Mouse (Mus musculus) forebrain, embryonic 13.5 days (tissue): ENCODE data around the gene Fbxl2. TPM values are rescaled to one million over a fixed set of nuclear protein-coding genes. Genes with fewer than 3 reads are reported as not detected.
A peak's percentile ranks its signal among the peaks of the same experiment; 100 is the strongest.
"Not testable (repeated sequence)": the region's sequence is repeated elsewhere in the genome, so short reads cannot be mapped to it uniquely, and the experiment has no call there.

Experiments used
- ATAC-seq: fragments of 200-750 bp; cut with Nextera tagmentation; 2 replicates; pipeline ENCODE4 v1.8.0; 2017
- H3K27ac ChIP-seq: fragments of 300-500 bp; sonication (generic); 2 replicates; pipeline ENCODE4 v1.5.1; 2015; ENCODE audit warnings: inconsistent platforms, mild to moderate bottlenecking, moderate library complexity
- H3K27me3 ChIP-seq: fragments of 300-500 bp; sonication (generic); 2 replicates; pipeline ENCODE4 v1.6.1; 2015; ENCODE audit warnings: mild to moderate bottlenecking, inconsistent platforms
- H3K36me3 ChIP-seq: fragments of 300-500 bp; sonication (generic); 2 replicates; pipeline ENCODE4 v1.6.1; 2015; ENCODE audit warnings: mild to moderate bottlenecking, inconsistent platforms; ENCODE audit not compliant: poor library complexity, severe bottlenecking
- H3K4me1 ChIP-seq: fragments of 300-500 bp; sonication (generic); 2 replicates; pipeline ENCODE4 v1.6.1; 2015; ENCODE audit warnings: inconsistent platforms
- H3K4me2 ChIP-seq: fragments of 300-500 bp; sonication (generic); 2 replicates; pipeline ENCODE4 v1.6.1; 2015; ENCODE audit warnings: inconsistent platforms, mild to moderate bottlenecking, moderate library complexity
- H3K4me3 ChIP-seq: fragments of 300-500 bp; sonication (generic); 2 replicates; pipeline ENCODE4 v1.5.1; 2015; ENCODE audit warnings: mild to moderate bottlenecking, inconsistent platforms
- H3K9ac ChIP-seq: fragments of 300-500 bp; sonication (generic); 2 replicates; pipeline ENCODE4 v1.6.1; 2015; ENCODE audit warnings: mild to moderate bottlenecking, inconsistent platforms
- H3K9me3 ChIP-seq: fragments of 300-500 bp; sonication (generic); replicated peaks from 2 replicates; pipeline ENCODE4 v1.6.1; 2016; ENCODE audit warnings: inconsistent platforms
- WGBS: fragments of 180-500 bp; shearing (Covaris S2); methylation state at CpG from one replicate; pipeline ENCODE4 v1.1.7; 2015; 5-methylcytosine and 5-hydroxymethylcytosine counted together
- polyA plus RNA-seq: library from polyadenylated mRNA; unstranded; fragments of >200 nt; fragmentation: Nextera tagmentation; extraction: Ambion mirVana; gene quantifications from 2 replicates; pipeline ENCODE4 v1.2.1, GENCODE M21; 2015

The Fbxl2 gene
- polyA plus RNA-seq, result 13.3 and 14.0 TPM in 2 replicates

DNA sequence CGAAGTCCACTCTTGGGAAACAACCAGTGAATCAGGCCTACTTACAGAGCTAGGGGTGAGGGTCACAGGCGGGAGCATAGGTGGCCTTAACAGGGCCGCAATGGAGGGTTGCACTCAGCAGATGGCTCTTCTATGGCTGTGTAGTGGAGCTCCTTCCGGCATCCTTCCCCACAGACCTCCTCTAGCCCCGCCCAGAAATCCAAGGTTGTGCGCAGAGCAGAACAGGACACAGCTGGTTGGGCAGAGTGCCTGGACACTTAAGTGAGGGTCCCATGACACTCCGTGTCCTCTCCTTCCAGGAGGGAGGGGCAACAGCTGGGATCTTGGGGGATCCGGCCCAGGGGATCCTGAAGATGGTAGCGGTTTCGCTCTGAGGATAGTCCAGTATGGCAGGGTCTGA is at the start of gene Fbxl2:
Gene Fbxl2 (minus strand): TSS at position 164 of the 400 bp plus-strand sequence.
- H3K27me3 ChIP-seq, result no peaks in the 10 kb centered on the region
- H3K27ac ChIP-seq, result no peak within 1 kb of the TSS
- no peak within 1 kb of the TSS for H3K4me3 ChIP-seq
- peaks cover 4% of the 10 kb centered on the region for H3K4me1 ChIP-seq
- H3K9ac ChIP-seq, result no peak within 1 kb of the TSS
- no peaks in the 10 kb centered on the region for H3K36me3 ChIP-seq
- 87% methylated on average over 10 of the region's 10 CpGs for WGBS
- no peak within 1 kb of the TSS for H3K4me2 ChIP-seq
- H3K9me3 ChIP-seq, result no peaks in the 10 kb centered on the region
- ATAC-seq, result no peak

DNA sequence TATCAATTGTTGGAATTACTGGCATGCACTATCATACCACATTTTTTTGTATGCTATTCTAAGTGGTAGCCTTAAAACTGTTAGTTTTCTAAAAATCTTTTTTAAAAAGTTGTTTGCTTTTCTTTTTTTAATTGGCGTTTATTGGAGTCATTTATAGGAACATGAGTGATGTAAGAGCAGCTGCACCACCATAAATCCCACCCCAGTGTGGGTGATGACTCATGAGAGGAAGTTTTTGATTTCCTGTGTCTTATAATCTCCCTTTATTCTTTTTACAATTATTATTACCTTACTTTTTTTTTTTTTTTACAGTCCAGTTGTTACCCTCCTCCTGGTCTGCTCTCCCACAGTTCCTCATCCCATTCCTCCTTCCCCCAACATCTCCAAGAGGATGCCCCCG is 48.9 kb upstream of the Fbxl2 start:
- ATAC-seq, result no peak
- 83% methylated on average over 2 of the region's 2 CpGs for WGBS
- Histone ChIP-seq H3K27me3 (no peaks in the 10 kb centered on the region), H3K4me2 (no peak overlapping the region), H3K4me3 (no peak overlapping the region), H3K9ac (no peak overlapping the region), H3K4me1 (no peaks in the 10 kb centered on the region), H3K27ac (no peak overlapping the region), H3K36me3 (no peaks in the 10 kb centered on the region), H3K9me3 (no peaks in the 10 kb centered on the region)

DNA sequence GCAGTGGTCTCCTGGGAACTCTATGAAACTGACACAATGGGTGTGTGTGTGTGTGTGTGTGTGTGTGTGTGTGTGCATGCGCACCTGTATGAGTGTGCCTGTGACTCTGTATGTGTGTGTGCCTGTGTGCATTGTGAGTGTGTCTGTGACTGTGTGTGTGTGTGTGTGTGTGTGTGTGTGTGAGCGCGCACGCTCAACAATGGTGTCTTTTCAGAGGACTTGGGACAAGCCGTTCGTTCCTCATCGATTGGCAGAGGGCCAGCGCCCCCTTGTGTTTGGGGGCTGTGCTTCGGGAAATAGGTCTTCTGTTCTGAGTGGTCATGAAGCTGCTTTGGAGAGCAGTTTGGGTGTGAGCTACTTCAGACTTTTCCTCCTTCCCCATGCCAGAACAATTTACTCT is 46.2 kb upstream of the Fbxl2 start:
- H3K27me3 ChIP-seq, H3K4me2 ChIP-seq, H3K36me3 ChIP-seq, H3K9ac ChIP-seq, H3K9me3 ChIP-seq, H3K27ac ChIP-seq, H3K4me1 ChIP-seq, H3K4me3 ChIP-seq: not testable (repeated sequence)
- peak; percentile 57; the same call in 1 of the 2 replicates for ATAC-seq
- 13% methylated on average over 9 of the region's 9 CpGs for WGBS

DNA sequence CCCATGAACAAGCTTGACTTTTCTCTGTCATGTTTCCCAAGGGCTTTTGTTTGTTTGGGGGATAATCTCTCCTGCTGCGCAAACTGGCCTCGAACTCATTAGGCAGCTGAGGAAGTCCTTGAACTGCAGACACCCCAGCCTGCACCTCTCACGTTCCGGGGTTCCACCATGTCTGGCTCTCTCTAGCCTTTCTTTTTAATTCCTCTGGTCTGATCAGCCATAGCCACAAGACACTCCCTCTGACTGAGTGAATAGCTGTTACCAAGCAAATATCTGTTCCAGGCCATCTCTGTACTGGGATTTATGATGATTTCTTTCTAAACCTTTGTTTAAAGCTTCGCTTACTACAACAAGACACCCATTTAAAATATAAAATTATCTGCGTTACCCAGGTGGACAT is 42.9 kb upstream of the Fbxl2 start:
- not testable (repeated sequence) for H3K27ac ChIP-seq, H3K27me3 ChIP-seq, H3K9ac ChIP-seq, ATAC-seq, H3K4me2 ChIP-seq, H3K4me1 ChIP-seq, H3K9me3 ChIP-seq, H3K36me3 ChIP-seq, H3K4me3 ChIP-seq
- WGBS, result 89% methylated on average over 6 of the region's 6 CpGs

DNA sequence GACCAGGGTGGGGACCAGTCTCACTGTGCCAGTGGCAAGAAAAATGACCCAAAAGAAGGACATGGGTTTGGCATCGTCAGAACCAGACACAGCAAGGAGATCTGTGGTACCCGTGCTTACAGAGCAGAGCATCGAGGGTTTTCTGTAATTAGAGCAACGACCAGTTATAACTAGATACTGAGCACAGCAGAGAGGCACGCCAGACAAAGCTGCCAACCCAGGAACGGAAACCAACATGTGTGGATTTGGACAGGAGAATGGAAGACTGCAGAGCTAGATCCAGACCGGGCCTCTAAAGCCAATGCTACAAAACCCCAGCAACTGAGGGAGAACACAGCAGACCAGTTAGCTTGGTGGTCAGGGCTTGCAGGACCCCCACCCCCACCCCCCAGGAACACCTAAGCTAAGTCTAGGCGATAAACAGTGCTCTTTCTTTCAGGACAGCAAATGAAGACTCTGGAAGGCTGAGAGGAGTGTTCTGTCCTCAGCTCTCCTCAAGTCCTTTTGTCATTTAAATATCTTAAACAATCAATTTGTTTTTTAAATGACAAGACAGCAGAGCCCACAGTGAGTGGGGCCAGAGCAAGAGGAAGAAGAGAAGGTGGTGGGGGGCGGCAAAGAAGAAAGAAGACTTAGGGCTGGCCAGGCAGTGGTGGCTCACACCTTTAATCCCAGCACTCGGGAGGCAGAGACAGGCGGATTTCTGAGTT is 41.3 kb upstream of the Fbxl2 start:
- Histone ChIP-seq H3K9me3 (no peaks in the 10 kb centered on the region), H3K4me2 (no peak overlapping the region), H3K4me3 (no peak overlapping the region), H3K9ac (no peak overlapping the region), H3K27me3 (no peaks in the 10 kb centered on the region), H3K4me1 (no peaks in the 10 kb centered on the region), H3K27ac (no peak overlapping the region), H3K36me3 (no peaks in the 10 kb centered on the region)
- 75% methylated on average over 11 of the region's 11 CpGs for WGBS
- ATAC-seq, result no peak

DNA sequence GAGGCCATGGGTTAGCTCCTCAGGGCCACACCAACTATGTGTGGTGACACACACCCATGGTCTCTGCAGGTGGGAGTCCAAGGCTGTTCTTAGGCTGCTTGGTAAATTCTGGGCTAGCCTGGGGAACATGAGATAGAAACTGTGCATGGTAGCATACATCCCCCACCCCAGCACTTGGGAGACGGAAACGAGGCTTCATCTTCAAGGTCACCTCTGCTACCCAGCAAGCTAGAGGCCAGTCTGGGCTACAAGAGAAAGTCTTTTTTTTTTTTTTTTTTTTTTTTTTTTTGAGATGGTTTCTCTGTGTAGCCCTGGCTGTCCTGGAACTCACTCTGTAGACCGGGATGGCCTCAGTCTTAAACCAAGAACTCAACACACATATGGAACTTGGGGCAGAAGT is 40.4 kb upstream of the Fbxl2 start:
- no peaks in the 10 kb centered on the region for H3K27me3 ChIP-seq

DNA sequence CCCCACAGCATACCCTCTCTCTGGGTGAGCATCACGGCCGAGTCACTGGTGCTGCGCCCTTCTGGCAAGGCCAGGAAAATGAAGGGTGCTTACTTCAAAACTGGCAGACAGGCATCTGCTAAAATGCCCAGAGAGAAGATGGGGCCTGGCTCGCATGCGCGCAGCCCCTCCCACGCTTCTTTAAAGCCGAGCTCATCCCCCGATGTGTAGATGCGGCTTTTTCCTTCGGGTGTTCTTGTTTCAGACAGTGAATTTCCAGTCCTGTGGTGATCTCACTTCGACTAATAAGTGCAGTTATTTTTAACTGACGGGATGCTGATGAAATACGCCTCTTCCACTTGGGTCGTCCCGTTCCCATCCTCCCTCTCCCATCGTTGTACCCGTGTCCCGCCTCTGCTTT is 27.7 kb upstream of the Fbxl2 start:
- no peak overlapping the region for H3K4me3 ChIP-seq
- H3K9me3 ChIP-seq, result no peaks in the 10 kb centered on the region
- no peak overlapping the region for H3K27ac ChIP-seq
- ATAC-seq, result no peak
- WGBS, result 88% methylated on average over 19 of the region's 19 CpGs
- no peaks in the 10 kb centered on the region for H3K36me3 ChIP-seq
- no peak overlapping the region for H3K9ac ChIP-seq
- no peak overlapping the region for H3K4me2 ChIP-seq
- H3K4me1 ChIP-seq, result no peaks in the 10 kb centered on the region
- H3K27me3 ChIP-seq, result no peaks in the 10 kb centered on the region

More for the DNA sequence above, 40.4 kb upstream of the Fbxl2 start:
- Histone ChIP-seq H3K9me3 (no peaks in the 10 kb centered on the region), H3K4me2 (no peak overlapping the region), H3K27ac (no peak overlapping the region), H3K9ac (no peak overlapping the region), H3K4me1 (no peaks in the 10 kb centered on the region), H3K36me3 (no peaks in the 10 kb centered on the region), H3K4me3 (no peak overlapping the region)
- 93% methylated on average over 3 of the region's 3 CpGs for WGBS
- ATAC-seq, result no peak

DNA sequence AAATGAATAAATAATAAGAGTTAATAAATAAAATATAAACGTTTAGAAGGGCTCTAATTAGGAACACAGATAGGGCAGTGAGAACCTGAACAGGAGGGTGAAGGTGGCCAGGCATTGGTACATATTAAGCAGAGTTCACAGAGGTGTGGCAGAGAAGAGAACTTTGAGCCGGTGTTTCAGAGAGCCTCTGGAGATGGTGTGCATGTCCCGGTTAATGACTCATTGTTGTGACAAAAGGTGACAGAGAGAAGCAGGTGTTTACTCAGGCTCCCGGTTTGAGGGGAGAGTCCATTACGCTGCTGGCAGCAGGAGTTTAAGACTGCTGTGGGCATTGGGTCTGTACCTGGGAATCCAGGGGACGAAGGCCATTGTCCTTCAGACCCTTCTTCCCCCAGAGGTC is 23.4 kb upstream of the Fbxl2 start:
- H3K27me3 ChIP-seq, result no peaks in the 10 kb centered on the region
- H3K9me3 ChIP-seq, result no peaks in the 10 kb centered on the region
- H3K27ac ChIP-seq, result no peak overlapping the region
- 71% methylated on average over 6 of the region's 6 CpGs for WGBS
- no peak overlapping the region for H3K4me2 ChIP-seq
- no peaks in the 10 kb centered on the region for H3K4me1 ChIP-seq
- no peak overlapping the region for H3K4me3 ChIP-seq
- no peak overlapping the region for H3K9ac ChIP-seq
- no peaks in the 10 kb centered on the region for H3K36me3 ChIP-seq
- no peak for ATAC-seq

DNA sequence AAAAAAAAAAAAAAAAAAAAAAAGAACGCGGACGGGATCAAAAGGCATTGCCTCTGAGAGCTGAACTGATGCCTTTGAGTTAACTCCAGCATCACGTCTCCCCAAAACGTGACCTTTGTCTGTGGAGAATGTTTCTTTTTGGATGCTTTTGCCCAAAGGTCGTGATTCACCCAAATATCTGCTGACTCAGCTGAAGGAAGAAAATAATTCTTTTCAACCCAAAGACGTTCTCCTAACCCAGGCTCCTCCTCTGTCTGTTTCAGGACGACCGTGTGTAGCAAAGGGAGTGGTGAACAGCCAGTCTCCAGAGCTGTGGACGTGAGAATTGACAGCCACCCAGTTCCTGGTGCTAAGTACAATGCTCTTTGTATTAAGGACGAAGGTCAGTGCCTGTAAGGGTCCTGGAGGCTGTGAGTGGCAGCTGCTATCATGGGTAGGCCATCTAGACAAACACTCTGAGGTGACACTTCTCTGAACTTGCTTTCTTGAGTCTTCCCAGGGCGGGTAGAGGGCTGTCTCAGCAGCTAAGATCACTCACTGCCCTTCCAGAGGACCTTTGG is 22.6 kb upstream of the Fbxl2 start:
- H3K27me3 ChIP-seq, result no peaks in the 10 kb centered on the region
- H3K36me3 ChIP-seq, result no peaks in the 10 kb centered on the region
- no peak overlapping the region for H3K4me3 ChIP-seq
- no peak overlapping the region for H3K27ac ChIP-seq
- H3K9me3 ChIP-seq, result no peaks in the 10 kb centered on the region
- no peak for ATAC-seq
- H3K4me1 ChIP-seq, result no peaks in the 10 kb centered on the region
- H3K4me2 ChIP-seq, result no peak overlapping the region
- WGBS, result 61% methylated on average over 12 of the region's 12 CpGs
- no peak overlapping the region for H3K9ac ChIP-seq

DNA sequence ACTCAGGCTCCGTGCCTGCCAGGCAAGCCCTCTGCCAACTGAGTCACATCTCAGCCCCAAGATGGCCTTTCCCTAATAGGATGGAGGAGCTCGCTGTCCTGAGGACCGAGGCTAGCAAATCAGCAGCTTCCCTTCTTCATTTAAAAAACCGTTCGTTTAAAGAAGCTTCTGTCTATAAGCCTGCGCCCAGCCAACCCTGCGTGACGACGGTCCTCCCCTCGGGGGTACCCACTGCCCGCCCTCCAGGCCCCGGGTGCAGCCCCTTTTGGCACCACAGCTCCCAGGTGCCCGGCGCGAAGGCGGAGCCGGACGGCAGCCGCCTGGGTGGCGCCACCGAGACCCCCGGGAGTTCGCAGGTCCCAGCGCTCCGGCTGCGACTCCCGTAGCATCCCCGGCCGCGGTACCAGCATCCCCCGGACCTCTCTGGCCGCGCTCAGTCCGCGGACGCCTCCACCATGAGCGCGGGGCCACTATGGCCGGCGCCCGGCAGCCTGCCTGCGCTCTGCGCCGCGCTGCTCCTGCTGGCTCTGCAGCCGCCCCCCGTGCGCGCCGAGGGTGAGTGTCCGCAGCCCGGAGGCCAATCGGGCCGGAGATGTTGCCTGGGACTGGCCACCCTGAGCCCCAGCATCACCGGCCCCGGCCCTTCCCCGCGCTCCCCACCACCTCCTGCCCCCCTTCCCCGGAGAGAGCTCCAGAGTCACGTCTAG is 11.3 kb upstream of the Fbxl2 start, which contains the start of gene Susd5:
Gene Susd5 (plus strand): TSS at position 51 of the 707 bp plus-strand sequence.
- Histone ChIP-seq H3K4me1 (peaks cover 9% of the 10 kb centered on the region; the same call in 1 of the 2 replicates), H3K4me2 (peak within 1 kb of the TSS; percentile 83)
- WGBS, result under 1% methylated on average over 56 of the region's 60 CpGs

DNA sequence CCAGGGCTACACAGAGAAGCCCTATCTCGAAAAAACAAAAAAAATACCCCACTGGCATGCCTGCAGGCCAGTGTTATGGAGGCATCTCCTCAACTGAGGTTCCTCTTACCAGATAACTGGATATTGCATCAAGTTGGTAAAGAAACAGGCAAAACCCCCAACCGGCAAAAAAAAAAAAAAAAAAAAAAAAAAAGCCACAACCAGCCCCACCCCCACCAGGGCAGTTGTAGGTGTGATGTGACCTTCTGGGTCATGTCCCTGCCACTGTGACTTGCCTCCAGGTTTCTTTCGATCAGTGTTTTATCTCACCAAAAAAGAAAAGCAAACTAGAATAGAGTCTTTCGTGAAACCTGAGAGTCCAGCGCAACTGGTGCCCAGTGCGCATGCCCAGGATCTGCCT is 6.9 kb upstream of the Fbxl2 start:
- H3K27ac ChIP-seq, result no peak overlapping the region
- ATAC-seq, result no peak
- no peak overlapping the region for H3K4me3 ChIP-seq
- H3K9me3 ChIP-seq, result no peaks in the 10 kb centered on the region
- WGBS, result 80% methylated on average over 6 of the region's 6 CpGs
- H3K4me1 ChIP-seq, result peaks cover 9% of the 10 kb centered on the region; the same call in 1 of the 2 replicates
- no peak overlapping the region for H3K4me2 ChIP-seq
- H3K9ac ChIP-seq, result no peak overlapping the region
- no peaks in the 10 kb centered on the region for H3K36me3 ChIP-seq
- H3K27me3 ChIP-seq, result peaks cover 29% of the 10 kb centered on the region

More for the DNA sequence above, 11.3 kb upstream of the Fbxl2 start, which contains the start of gene Susd5:
- Histone ChIP-seq H3K27me3 (peaks cover 42% of the 10 kb centered on the region), H3K4me3 (peak within 1 kb of the TSS; percentile 50), H3K9ac (peak within 1 kb of the TSS; percentile 58), H3K9me3 (no peaks in the 10 kb centered on the region), H3K27ac (no peak within 1 kb of the TSS), H3K36me3 (no peaks in the 10 kb centered on the region)
- peak; percentile 70 for ATAC-seq

DNA sequence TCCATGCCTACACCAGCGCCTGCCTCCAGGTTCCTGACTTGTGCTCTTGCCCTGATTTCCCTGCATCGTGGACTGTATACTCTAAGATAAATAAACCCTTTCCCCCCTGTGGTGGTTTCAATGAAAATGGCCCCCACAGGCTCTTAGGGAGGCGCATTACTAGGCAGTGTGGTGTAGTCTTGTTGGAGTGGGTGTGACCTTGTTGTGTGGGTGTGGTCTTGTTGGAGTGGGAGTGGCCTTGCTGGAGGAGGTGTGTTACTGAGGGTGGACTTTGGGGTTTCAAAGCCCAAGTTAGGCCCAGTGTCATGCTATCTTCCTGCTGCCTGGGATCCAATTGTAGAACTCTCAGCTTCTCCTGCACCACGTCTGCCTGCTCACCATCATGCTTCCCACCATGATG is 6.0 kb upstream of the Fbxl2 start:
- WGBS, result 78% methylated on average over 4 of the region's 4 CpGs
- no peak overlapping the region for H3K4me3 ChIP-seq
- no peak overlapping the region for H3K4me2 ChIP-seq
- H3K9ac ChIP-seq, result no peak overlapping the region
- H3K4me1 ChIP-seq, result peaks cover under 1% of the 10 kb centered on the region; the same call in 1 of the 2 replicates
- ATAC-seq, result no peak
- no peak overlapping the region for H3K27ac ChIP-seq
- H3K36me3 ChIP-seq, result no peaks in the 10 kb centered on the region
- no peaks in the 10 kb centered on the region for H3K9me3 ChIP-seq
- peaks cover 21% of the 10 kb centered on the region for H3K27me3 ChIP-seq
